Mouse (Mus musculus) c-Kit-positive CD71-positive TER-119-negative erythroid progenitor cells, embryonic 14.5 days (primary cell): ENCODE measurements around the gene Fkbp1b.
A peak's percentile ranks its signal among the peaks of the same experiment; 100 is the strongest.
"Not testable (repeated sequence)": the region's sequence is repeated elsewhere in the genome, so short reads cannot be mapped to it uniquely, and the experiment has no call there.

Experiments
- DNase-seq: peaks from one replicate; pipeline ENCODE4 v3.0.0-alpha.2; 2013; ENCODE audit warnings: low read depth

Gene Fkbp1b

GRCm38 (mm10) chr12:4843741-4844140, 2.4 kb upstream of the Fkbp1b start:
- DNase-seq, result no peak

- DNase-seq, result peak; percentile 89
Observed at GRCm38 (mm10) chr12:4842890-4843597, 1.7 kb upstream of the Fkbp1b start, which contains the start of gene Wdcp. Gene Wdcp (plus strand): TSS chr12:4843303.

- no peak for DNase-seq
Observed at GRCm38 (mm10) chr12:4842456-4842855, 1.1 kb upstream of the Fkbp1b start.

GRCm38 (mm10) chr12:4840741-4841140, 650 bp downstream of the Fkbp1b start:
- DNase-seq, result no peak

- no peak for DNase-seq
Observed at GRCm38 (mm10) chr12:4840010-4840409, 1.4 kb downstream of the Fkbp1b start.

- DNase-seq, result no peak
Observed at GRCm38 (mm10) chr12:4836959-4837358, 4.4 kb downstream of the Fkbp1b start.

- DNase-seq, result no peak
Observed at GRCm38 (mm10) chr12:4827256-4827655, 14.1 kb downstream of the Fkbp1b start.

GRCm38 (mm10) chr12:4817361-4818101, 23.9 kb downstream of the Fkbp1b start, which contains the start of gene Sf3b6:
Gene Sf3b6 (plus strand): TSS chr12:4817544.
- peak; percentile 98 for DNase-seq

- no peak for DNase-seq
Observed at GRCm38 (mm10) chr12:4816680-4817360, 24.6 kb downstream of the Fkbp1b start.

- no peak for DNase-seq
Observed at GRCm38 (mm10) chr12:4813636-4814035, 27.8 kb downstream of the Fkbp1b start.

- DNase-seq, result no peak
Observed at GRCm38 (mm10) chr12:4811705-4812104, 29.7 kb downstream of the Fkbp1b start.

GRCm38 (mm10) chr12:4811036-4811435, 30.4 kb downstream of the Fkbp1b start:
- DNase-seq, result no peak

GRCm38 (mm10) chr12:4797471-4797870, 43.9 kb downstream of the Fkbp1b start:
- DNase-seq, result not testable (repeated sequence)

- DNase-seq, result no peak
Observed at GRCm38 (mm10) chr12:4793718-4794117, 47.7 kb downstream of the Fkbp1b start.

GRCm38 (mm10) chr12:4788128-4788527, 53.3 kb downstream of the Fkbp1b start:
- DNase-seq, result not testable (repeated sequence)

GRCm38 (mm10) chr12:4784466-4784865, 56.9 kb downstream of the Fkbp1b start:
- DNase-seq, result no peak

- no peak for DNase-seq
Observed at GRCm38 (mm10) chr12:4783598-4783997, 57.8 kb downstream of the Fkbp1b start.
